ENCODE assay signal across 19 mouse cellular contexts in genomic region chr10:79672088-79672455, GRCm38 (mm10). TPM values are rescaled to one million over a fixed set of nuclear protein-coding genes. Genes with fewer than 3 reads are reported as not detected.
DNase-seq lines count a peak whose midpoint lies in the region; ATAC-seq and TF ChIP-seq lines count a peak whose summit lies in the region.
"Had no signal": no experiment of that assay in that cellular context is flagged by ENCODE, and none has a peak within 500 bp of the region (broad histone marks: within the 10 kb centered on the region; RNA-seq: fewer than 3 reads in every experiment).

No protein-coding gene starts in this region.

- peaks cover 36% of the 10 kb centered on the region for H3K4me1 ChIP-seq in forebrain, embryonic 10.5 days
- H3K4me1 ChIP-seq in forebrain, embryonic 12.5 days, result peaks cover 25% of the 10 kb centered on the region

- peaks cover 42% of the 10 kb centered on the region for H3K36me3 ChIP-seq in forebrain, embryonic 10.5 days (replicated peaks)
- H3K36me3 ChIP-seq in forebrain, embryonic 12.5 days (replicated peaks), result peaks cover 24% of the 10 kb centered on the region

- peak; percentile 36 for TF ChIP-seq CTCF in layer of hippocampus, adult 2 months (conservative IDR thresholded peaks at IDR 0.05)

- DNase-seq in forebrain, embryonic 10.5 days (ENCODE audit: extremely low spot score, low spot score), result no peak
- no peak for DNase-seq in layer of hippocampus, adult 2 months (ENCODE audit: low spot score in 2 of 2)
- DNase-seq in layer of hippocampus, adult 9-11 months, result no peak
- peak; percentile 23 for DNase-seq in A20 (ENCODE audit: low read depth, low spot score)
- DNase-seq in R1 (ENCODE audit: low read depth, low spot score), result peak; percentile 63
- DNase-seq in adipocyte (ENCODE audit: low spot score), result no peak
- DNase-seq in frontal cortex, postnatal 10 days (ENCODE audit: low spot score in 2 of 2), result no peak
- DNase-seq: gastrocnemius, postnatal 25 days; lung, adult 18-20 months; spleen, adult 18-20 months had no signal

- ATAC-seq in forebrain, embryonic 12.5 days (ENCODE audit: low FRiP score), result no peak
- ATAC-seq: CD4-positive, CD25-positive, alpha-beta regulatory T cell, adult 4 months; midbrain, embryonic 13.5 days had no signal

- H3K9me3 ChIP-seq in forebrain, embryonic 10.5 days, result no peaks in the 10 kb centered on the region
- no peaks in the 10 kb centered on the region for H3K9me3 ChIP-seq in forebrain, embryonic 12.5 days
- H3K9me3 ChIP-seq: heart, embryonic 13.5 days; midbrain, embryonic 13.5 days had no signal

- 0 out of 2 replicates have a peak, but pooled peaks cover 7% of the 10 kb centered on the region for H3K27me3 ChIP-seq in forebrain, embryonic 10.5 days (ENCODE audit: poor library complexity, severe bottlenecking)
- no peaks in the 10 kb centered on the region for H3K27me3 ChIP-seq in forebrain, embryonic 12.5 days
- H3K27me3 ChIP-seq: heart, embryonic 13.5 days; midbrain, embryonic 13.5 days had no signal

- peak overlapping the region; percentile 10; the same call in 1 of the 2 replicates for H3K4me3 ChIP-seq in forebrain, embryonic 10.5 days
- no peak overlapping the region for H3K4me3 ChIP-seq in forebrain, embryonic 12.5 days (replicated peaks)
- H3K4me3 ChIP-seq in layer of hippocampus, adult 2 months, result no peak overlapping the region
- H3K4me3 ChIP-seq: heart, embryonic 13.5 days; midbrain, embryonic 13.5 days had no signal

- WGBS in forebrain, embryonic 10.5 days, result 77% methylated on average over 3 of the region's 3 CpGs
- WGBS in forebrain, embryonic 12.5 days, result 65% methylated on average over 3 of the region's 3 CpGs

- H3K9ac ChIP-seq in forebrain, embryonic 12.5 days, result no peak overlapping the region
- H3K9ac ChIP-seq: heart, embryonic 13.5 days; hindbrain, embryonic 14.5 days; midbrain, embryonic 13.5 days had no signal

- H3K27ac ChIP-seq in forebrain, embryonic 10.5 days, result peak overlapping the region; percentile 58; the same call in 1 of the 2 replicates
- H3K27ac ChIP-seq in forebrain, embryonic 12.5 days, result no peak overlapping the region
- H3K27ac ChIP-seq in layer of hippocampus, adult 2 months, result no peak overlapping the region
- H3K27ac ChIP-seq: heart, embryonic 13.5 days; hindbrain, embryonic 14.5 days; midbrain, embryonic 13.5 days had no signal

- no peak overlapping the region for H3K4me2 ChIP-seq in forebrain, embryonic 12.5 days
- H3K4me2 ChIP-seq: heart, embryonic 13.5 days; hindbrain, embryonic 14.5 days had no signal

RNA-seq across cellular contexts. Expression of gene Tpgs1, which starts 2.9 kb away (rescaled TPM):
- 59.7 and 63.8 TPM in 2 replicates for polyA plus RNA-seq in forebrain, embryonic 10.5 days (2016; fragmentation: Nextera tagmentation; extraction: Ambion mirVana)
- polyA plus RNA-seq in forebrain, embryonic 12.5 days (2016; fragmentation: Nextera tagmentation; extraction: Ambion mirVana), result 61.0 and 62.5 TPM in 2 replicates
- 10 to 100 TPM; 67.8 to 73.5 TPM for total RNA-seq in layer of hippocampus, adult 2 months (2021)

RNA-seq across cellular contexts. Expression of gene Madcam1, which starts 7.7 kb away (rescaled TPM):
- 0.90 and 1.5 TPM in 2 replicates for polyA plus RNA-seq in forebrain, embryonic 10.5 days (2016; fragmentation: Nextera tagmentation; extraction: Ambion mirVana)
- polyA plus RNA-seq in forebrain, embryonic 12.5 days (2016; fragmentation: Nextera tagmentation; extraction: Ambion mirVana), result 0.99 and 1.0 TPM in 2 replicates
- not detected for total RNA-seq in layer of hippocampus, adult 2 months (2021)
- total RNA-seq: gastrocnemius, postnatal 25 days; layer of hippocampus, adult 18-20 months had no signal
- polyA plus RNA-seq: testis, adult 2 months had no signal

RNA-seq across cellular contexts. Expression of gene Cdc34, which starts 9.9 kb away (rescaled TPM):
- 253 and 264 TPM in 2 replicates for polyA plus RNA-seq in forebrain, embryonic 10.5 days (2016; fragmentation: Nextera tagmentation; extraction: Ambion mirVana)
- polyA plus RNA-seq in forebrain, embryonic 12.5 days (2016; fragmentation: Nextera tagmentation; extraction: Ambion mirVana), result 129 and 141 TPM in 2 replicates
- 10 to 100 TPM; 73.1 to 79.8 TPM for total RNA-seq in layer of hippocampus, adult 2 months (2021)

RNA-seq across cellular contexts. Expression of gene Gzmm, which starts 16.7 kb away (rescaled TPM):
- 0.84 and 1.0 TPM in 2 replicates for polyA plus RNA-seq in forebrain, embryonic 10.5 days (2016; fragmentation: Nextera tagmentation; extraction: Ambion mirVana)
- 1.1 and 1.6 TPM in 2 replicates for polyA plus RNA-seq in forebrain, embryonic 12.5 days (2016; fragmentation: Nextera tagmentation; extraction: Ambion mirVana)
- total RNA-seq in layer of hippocampus, adult 2 months (2021), result 1 to 10 TPM; 3.3 to 4.0 TPM

RNA-seq across cellular contexts. Expression of gene Odf3l2, which starts 26.5 kb away (rescaled TPM):
- polyA plus RNA-seq in forebrain, embryonic 10.5 days (2016; fragmentation: Nextera tagmentation; extraction: Ambion mirVana), result not detected in 2 replicates
- polyA plus RNA-seq in forebrain, embryonic 12.5 days (2016; fragmentation: Nextera tagmentation; extraction: Ambion mirVana), result not detected in 2 replicates
- total RNA-seq in layer of hippocampus, adult 2 months (2021), result under 1 TPM; 0.29 to 0.38 TPM
- total RNA-seq: adrenal gland, postnatal 4 days had no signal
- polyA plus RNA-seq: CD4-positive, CD25-positive, alpha-beta regulatory T cell, adult 4 months; embryonic facial prominence, embryonic 14.5 days; heart, embryonic 13.5 days; midbrain, embryonic 13.5 days; testis, adult 2 months had no signal

Comparison
In these comparisons a context has a peak if more than half of its experiments do, and no peak if none do; other contexts are left out.
1. DNase-seq: peak in A20 (single experiment) and R1 (single experiment); none in forebrain, embryonic 10.5 days (single experiment), layer of hippocampus, adult 2 months (0 of 2), layer of hippocampus, adult 9-11 months (single experiment), adipocyte (single experiment) and frontal cortex, postnatal 10 days (0 of 2).